Mouse (Mus musculus) liver, adult 2 months (tissue): ENCODE results near the gene Psmf1.

Experiments
- CTCF ChIP-seq: fragments of 200-500 bp; IDR thresholded peaks from 2 replicates; pipeline ENCODE4 v1.5.1; 2011; ENCODE audit warnings: low read depth, low read length, control low read depth
- POLR2A ChIP-seq: fragments of 200-500 bp; IDR thresholded peaks from 2 replicates; pipeline ENCODE4 v1.6.1; 2011; ENCODE audit warnings: low read length, control low read depth; ENCODE audit not compliant: insufficient read depth; ENCODE audit errors: extremely low read depth

DNA sequence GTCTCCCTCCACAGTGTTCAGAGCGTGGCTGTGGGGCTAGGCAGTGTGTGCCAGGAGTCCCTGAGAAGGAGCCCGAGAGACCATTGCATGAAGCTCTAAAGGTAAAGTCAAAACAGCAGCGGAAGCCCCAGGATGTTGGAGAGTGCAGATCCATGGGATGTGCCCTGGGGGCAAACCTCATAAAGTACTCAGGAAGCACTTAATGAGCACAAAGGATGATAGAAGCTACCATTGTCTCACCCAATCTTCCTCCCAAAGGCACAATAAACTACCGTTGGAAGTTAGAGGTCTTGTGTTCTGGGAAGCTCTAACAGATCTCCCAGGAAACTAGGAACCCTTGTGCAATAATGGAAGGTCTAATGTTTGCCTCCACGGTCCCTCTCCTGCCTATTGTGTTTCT, 13.5 kb upstream of the Psmf1 start:
- TF ChIP-seq POLR2A (no peak), CTCF (no peak)
